Mouse (Mus musculus): Measurements from ENCODE around the gene Creb3l4. TPM values are rescaled to one million over a fixed set of nuclear protein-coding genes. Genes with fewer than 3 reads are reported as not detected.
"Not testable (repeated sequence)": the region's sequence is repeated elsewhere in the genome, so short reads cannot be mapped to it uniquely, and the experiment has no call there.

The Creb3l4 gene
- 0.49 to 1.1 TPM in 2 of 3 replicates, not detected in the other for total RNA-seq (2017)

DNA sequence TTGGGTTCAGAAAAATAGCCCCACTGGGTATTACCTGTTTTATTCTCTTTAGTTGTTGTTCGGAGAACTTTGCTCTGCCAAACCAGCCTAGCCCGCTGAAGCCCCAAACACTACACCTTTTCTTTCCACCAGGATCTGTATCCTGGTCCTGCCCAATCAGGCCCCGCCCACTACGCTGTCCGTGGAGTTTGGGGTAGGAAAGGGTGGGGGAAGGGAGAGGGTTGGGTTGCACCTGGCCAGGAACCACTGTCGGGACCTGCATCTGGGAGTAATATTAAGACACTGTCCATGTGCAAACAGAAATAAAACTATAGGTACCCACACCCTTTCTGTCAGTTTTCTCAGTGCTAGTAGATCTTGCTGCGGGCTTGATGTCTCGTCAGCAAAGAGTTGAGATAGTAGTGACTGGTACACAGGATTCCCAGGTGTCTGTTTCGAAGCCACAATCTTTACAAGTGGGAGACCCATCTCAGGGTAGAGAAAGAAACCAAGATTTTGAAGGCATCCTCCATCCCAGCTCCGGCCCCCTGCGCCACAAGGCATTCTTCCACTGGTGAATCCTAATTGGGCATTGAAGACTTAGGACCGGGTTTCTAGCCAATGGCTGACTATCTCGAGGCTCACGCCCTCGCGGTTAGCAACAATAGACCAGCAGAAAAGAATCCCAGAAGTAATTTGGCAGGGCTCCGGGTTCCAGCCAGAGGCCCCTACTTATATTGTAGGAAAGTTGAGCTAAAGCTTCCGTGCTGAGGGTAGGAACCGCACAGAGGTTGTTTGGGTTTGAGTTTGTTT, at the start of gene Creb3l4:
Gene Creb3l4 (minus strand): TSS at position 529 of the 792 bp plus-strand sequence.
- ATAC-seq (replicated peaks; ENCODE audit: insufficient number of reproducible peaks, low FRiP score, low TSS enrichment, poor library complexity, severe bottlenecking) = no peak

DNA sequence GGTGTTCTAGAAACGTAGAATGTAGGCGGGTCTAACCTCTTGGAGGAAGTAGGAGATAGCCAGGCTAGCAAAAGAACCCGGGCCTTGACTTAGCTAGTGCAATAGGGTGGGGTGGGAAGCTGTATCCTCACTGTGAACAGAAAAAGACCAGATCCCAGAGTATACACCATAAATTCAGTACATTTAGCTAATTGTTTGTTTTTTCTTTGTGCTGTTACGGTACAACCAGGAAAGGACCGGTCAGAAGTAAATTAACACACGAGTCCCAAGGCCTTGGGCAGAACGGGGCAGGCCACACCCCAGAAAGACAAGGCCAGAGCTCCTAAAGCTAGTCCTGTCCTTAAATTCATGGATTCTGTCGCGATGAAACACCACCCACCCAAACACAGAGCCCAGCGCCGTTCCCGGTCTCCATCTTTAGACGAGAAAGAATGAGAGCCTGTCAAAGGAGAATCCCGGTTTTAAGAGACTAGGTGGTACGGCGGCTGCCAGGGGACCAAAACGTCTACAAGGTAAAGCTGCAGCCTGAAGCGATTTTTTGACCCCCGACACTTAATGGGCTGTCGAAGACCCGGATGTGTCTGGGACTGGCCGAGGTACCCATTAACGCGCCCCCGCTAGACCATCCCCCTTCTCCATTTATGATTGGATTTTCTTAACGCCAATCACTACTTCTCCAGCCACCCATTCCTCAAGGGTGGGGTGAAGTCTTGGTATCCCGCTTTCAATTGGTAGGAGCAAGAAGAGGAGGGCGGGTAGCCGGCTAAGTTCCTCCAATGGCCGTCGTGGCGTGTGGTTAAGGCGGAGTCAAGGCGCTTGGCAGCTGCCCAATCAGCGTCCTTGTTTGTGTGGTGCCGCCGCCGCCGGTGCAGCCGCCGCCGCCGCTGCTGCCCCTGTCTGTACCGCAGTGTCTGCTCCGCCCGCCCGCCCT, 49.3 kb upstream of the Creb3l4 start, which contains the start of gene Gatad2b:
Gene Gatad2b (plus strand): TSS at position 834 of the 931 bp plus-strand sequence.
- ATAC-seq (replicated peaks; ENCODE audit: insufficient number of reproducible peaks, low FRiP score, low TSS enrichment, poor library complexity, severe bottlenecking) = peak; percentile 98

DNA sequence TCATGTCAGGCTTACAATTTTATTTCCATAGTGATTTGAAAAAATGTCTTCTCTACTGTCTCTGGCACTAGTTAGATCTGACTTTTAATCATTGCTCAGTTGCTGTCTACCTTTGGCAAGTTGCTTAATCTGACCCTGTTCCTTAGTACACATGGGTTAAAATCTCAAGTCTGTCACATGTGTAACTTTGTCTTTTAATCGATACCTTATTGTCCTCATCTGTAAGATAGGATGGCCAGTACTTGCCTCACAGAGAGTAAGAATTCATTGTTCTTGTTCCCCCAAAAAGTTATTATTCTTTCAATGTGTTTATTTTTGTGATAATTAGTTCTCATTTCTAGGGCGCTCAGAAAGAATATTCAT, 48.7 kb upstream of the Creb3l4 start:
- no peak for ATAC-seq (replicated peaks; ENCODE audit: insufficient number of reproducible peaks, low FRiP score, low TSS enrichment, poor library complexity, severe bottlenecking)

DNA sequence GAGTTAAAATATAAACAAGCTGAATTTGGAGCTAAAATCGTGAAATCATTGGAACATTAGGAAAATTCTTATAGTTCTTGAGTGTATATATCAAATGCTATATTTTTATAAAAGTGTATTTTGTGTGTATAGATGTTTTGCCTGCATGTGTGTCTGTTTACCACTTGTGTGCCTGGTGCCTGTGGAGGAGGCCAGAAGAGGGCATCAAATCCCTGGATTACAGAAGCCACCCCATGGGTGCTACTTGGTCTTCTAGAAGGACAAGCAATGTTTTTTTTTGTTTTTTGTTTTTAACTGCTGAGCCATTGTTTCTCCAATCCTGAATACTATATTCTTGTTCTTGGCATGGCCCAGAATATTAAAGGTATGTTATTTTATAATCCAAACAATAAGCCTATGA, 47.3 kb upstream of the Creb3l4 start:
- no peak for ATAC-seq (replicated peaks; ENCODE audit: insufficient number of reproducible peaks, low FRiP score, low TSS enrichment, poor library complexity, severe bottlenecking)

DNA sequence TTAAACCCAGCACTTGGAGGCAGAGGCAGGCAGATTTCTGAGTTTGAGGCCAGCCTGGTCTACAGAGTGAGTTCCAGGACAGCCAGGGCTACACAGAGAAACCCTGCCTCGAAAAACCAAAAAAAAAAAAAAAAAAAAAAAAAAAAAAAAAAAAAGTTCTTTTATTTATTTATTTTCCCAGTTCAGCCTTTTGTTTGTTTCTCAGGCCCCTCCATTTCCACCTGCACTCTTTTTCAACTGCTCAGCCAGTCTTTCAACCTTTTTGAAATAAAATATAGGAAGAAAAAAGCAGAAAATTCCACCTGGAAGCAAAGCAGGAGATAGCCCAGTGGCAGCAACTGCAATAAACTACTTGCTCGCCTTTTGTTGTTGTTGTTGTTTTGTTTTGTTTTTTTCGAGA, 46.1 kb upstream of the Creb3l4 start:
- not testable (repeated sequence) for ATAC-seq (replicated peaks; ENCODE audit: insufficient number of reproducible peaks, low FRiP score, low TSS enrichment, poor library complexity, severe bottlenecking)

DNA sequence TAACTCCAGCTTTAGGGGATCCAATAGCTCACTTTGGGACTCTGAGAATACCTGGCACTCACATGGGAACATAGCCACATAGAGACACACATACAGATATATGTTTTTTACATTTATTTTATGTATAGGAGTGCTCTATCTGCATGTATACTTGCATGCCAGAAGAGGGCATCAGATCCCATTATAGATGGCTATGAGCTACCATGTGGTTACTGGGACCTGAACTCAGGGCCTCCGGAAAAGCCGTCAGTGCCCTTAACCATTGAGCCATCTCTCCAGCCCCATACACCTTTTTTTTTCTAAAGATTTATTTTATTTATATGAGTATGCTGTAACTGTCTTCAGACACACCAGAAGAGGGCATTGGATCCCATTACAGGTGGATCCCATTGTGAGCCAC, 40.8 kb upstream of the Creb3l4 start:
- no peak for ATAC-seq (replicated peaks; ENCODE audit: insufficient number of reproducible peaks, low FRiP score, low TSS enrichment, poor library complexity, severe bottlenecking)

DNA sequence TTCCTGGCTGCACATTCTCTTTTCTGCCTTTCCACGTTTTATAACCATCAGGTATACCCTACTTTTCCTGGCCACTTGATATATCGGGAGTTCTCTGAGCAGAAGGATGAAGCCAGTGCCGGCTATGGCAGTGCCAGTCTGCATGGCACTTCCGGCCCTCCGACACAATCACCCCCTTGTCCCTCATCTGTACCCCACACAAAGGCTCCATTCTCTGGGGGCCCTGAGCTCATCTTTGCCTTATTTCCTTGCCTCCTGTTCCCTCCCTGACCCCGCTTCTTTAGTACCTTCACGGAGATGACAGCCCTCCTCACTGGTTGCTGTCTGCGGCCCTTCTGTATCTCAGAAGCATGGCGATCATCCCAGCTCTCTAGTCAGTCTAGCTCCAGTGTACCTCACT, 37.4 kb upstream of the Creb3l4 start:
- no peak for ATAC-seq (replicated peaks; ENCODE audit: insufficient number of reproducible peaks, low FRiP score, low TSS enrichment, poor library complexity, severe bottlenecking)

DNA sequence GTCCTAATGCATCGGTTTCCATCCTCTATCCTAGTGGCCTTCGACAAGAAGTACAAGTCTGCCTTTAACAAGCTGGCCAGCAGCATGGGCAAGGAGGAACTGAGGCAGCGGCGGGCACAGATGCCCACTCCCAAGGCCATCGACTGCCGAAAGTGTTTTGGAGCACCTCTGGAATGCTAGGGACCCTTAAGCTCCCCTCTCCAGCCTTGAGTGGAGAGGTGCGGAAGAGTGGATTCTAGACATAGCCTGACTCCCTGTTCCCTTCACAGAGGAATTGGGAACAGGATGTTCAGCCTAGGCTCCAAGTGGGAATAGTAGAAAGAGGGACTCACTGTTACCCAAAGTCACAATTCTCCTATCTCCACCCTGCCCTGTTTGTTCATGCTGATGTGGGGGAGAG, 36.4 kb upstream of the Creb3l4 start:
- ATAC-seq (replicated peaks; ENCODE audit: insufficient number of reproducible peaks, low FRiP score, low TSS enrichment, poor library complexity, severe bottlenecking) = no peak

DNA sequence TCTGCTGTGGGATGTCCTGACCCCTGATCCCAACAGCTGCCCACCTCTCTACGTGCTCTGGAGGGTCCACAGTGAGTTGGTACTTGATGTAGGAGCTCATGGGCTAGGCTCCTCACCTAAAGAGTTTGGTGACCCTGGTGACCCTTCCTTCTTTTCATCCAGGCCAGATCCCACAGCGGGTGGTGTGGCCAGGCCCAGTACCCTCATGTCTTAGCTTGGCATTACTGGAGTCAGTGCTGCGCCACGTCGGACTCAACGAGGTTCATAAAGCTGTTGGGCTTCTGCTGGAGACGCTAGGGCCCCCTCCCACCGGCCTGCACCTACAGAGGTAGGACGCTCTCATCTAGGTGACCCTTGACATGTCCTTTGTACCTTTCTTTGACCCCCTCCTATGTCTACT, 35.9 kb upstream of the Creb3l4 start:
- no peak for ATAC-seq (replicated peaks; ENCODE audit: insufficient number of reproducible peaks, low FRiP score, low TSS enrichment, poor library complexity, severe bottlenecking)

DNA sequence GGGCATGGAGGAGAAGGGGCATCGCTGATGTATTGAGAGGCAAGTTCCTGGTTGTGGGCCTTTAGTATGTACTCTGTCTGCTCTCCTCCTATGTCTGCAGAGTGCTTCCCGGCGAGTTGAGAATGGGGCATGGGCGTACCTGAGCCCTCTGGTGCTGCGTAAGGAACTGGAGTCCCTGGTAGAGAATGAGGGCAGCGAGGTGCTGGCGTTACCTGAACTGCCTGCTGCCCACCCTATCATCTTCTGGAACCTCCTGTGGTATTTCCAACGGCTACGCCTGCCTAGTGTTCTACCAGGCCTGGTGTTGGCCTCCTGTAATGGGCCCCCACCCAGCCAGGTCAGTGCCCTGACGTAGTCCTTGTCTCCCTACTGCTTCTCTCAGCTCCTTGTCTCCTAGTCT, 34.9 kb upstream of the Creb3l4 start:
- no peak for ATAC-seq (replicated peaks; ENCODE audit: insufficient number of reproducible peaks, low FRiP score, low TSS enrichment, poor library complexity, severe bottlenecking)

DNA sequence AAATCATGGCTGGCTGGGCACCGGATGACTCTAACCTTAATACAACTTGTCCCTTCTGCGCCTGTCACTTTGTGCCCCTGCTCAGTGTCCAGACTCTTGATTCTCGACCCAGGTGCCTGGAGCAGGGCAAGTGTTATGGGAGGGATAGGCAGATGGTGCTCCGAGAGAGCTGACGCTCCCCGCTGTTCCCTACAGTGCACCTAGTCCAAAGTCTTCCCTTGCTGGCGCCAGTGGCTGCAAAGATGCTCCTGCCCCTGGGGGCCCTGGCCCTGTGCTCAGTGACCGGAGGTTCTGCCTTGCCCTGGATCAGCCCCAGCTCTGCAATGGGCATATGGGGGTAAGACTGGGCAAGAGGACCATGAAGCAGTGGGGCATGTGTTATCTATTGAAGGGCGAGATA, 34.5 kb upstream of the Creb3l4 start:
- ATAC-seq (replicated peaks; ENCODE audit: insufficient number of reproducible peaks, low FRiP score, low TSS enrichment, poor library complexity, severe bottlenecking) = no peak

DNA sequence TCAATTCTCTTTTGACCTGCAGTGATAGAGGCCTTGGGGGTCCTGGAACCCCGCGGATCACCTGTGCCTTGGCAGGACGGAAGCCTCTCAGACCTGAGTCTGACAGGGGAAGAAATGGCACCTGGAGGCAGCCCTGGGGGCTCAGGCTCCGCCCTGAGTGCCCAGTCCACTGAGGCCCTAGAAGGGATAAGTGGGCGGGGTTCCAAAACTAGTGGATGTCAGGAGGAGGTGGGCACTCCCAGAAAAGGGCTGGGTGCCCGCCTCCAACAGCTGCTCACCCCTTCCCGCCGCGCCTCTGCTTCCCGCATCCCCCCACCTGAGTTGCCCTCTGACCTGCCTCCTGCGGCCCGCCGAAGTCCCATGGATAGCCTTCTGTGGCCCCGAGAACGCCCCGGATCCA, 33.5 kb upstream of the Creb3l4 start:
- no peak for ATAC-seq (replicated peaks; ENCODE audit: insufficient number of reproducible peaks, low FRiP score, low TSS enrichment, poor library complexity, severe bottlenecking)

DNA sequence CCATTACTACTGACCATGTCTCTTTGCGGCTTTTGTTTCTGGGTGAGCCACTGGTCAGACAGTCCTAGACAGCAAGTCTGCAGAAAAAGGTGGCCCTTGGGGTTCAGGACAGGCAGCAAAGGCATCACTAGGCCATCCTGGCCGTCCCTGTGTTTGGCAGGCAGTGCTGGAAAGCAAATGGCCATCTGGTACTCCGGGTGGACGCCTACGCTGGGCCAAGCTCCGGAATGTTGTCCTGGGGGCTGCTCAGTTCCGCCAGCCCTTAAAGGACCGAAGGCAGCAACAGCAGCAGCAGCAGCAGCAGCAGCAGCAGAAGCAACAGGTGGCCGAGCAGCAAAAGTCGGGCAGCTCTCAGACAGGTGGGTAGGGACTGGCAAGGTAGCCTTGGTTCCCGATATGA, 32.0 kb upstream of the Creb3l4 start:
- no peak for ATAC-seq (replicated peaks; ENCODE audit: insufficient number of reproducible peaks, low FRiP score, low TSS enrichment, poor library complexity, severe bottlenecking)

DNA sequence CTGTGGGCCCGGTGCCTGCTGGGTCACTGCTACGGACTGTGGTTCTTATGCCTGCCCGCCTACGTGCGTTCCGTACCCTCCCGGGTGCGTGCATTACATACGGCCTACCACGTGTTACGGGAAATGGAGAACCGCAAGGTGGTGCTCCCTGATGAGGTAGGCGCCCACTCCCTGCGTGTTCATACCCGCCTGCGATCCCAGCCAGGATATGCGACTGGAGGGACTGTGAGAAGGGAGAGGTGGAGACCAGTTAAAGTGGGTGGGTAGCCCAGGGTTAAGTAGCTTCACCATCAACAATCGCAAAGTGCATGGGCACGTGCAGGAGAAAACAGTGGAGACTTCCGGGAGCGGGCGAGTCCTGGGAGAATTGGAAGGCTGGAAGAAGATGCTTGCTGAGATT, 30.5 kb upstream of the Creb3l4 start:
- ATAC-seq (replicated peaks; ENCODE audit: insufficient number of reproducible peaks, low FRiP score, low TSS enrichment, poor library complexity, severe bottlenecking) = no peak

DNA sequence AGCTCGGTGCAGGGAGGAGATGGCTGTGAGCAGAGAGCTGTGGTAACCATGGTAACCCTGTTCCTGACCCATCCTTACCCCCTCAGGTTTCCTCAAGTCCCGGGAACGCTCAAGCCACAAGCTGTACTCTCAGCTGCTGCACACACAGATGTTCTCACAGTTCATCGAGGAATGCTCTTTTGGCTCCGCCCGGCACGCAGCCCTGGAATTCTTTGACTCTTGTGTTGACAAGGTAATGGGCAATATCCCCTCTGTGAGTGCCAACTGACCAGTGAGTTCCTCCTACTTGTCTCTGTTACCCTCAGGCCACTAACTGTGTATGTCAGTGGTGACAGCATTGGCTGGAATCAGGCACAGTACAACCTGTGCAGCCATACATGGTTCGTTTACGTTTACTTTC, 28.9 kb upstream of the Creb3l4 start:
- no peak for ATAC-seq (replicated peaks; ENCODE audit: insufficient number of reproducible peaks, low FRiP score, low TSS enrichment, poor library complexity, severe bottlenecking)

DNA sequence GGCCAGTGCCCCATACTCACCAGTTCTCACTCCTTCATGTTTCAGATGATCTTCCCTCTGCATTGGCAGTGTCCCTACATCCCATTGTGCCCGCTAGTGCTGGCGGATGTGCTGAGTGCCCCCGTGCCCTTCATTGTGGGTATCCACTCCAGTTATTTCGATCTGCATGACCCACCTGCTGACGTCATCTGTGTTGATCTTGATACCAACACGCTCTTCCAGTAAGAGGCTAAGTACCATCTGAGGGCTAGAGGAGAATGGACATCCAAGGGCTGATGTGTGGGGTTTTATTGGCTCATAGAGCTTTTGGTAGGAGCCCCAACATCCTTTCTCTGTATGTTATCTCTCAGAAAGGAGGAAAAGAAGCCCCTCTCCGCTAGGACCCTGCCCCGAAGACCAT, 27.5 kb upstream of the Creb3l4 start:
- ATAC-seq (replicated peaks; ENCODE audit: insufficient number of reproducible peaks, low FRiP score, low TSS enrichment, poor library complexity, severe bottlenecking) = no peak

DNA sequence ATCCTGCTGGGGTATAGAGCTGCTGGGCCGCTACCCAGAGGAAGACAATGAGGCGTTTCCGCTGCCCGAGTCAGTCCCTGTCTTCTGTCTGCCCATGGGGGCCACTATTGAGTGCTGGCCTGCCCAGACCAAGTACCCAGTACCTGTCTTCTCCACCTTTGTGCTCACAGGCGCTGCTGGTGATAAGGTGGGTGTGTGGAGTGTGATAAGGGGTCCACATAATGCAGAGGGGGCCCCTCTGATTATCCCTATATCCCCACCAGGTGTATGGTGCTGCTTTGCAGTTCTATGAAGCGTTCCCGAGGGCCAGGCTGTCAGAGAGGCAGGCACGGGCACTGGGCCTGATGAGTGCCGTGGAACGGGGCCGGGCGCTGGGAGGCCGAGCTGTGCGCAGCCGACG, 25.7 kb upstream of the Creb3l4 start:
- no peak for ATAC-seq (replicated peaks; ENCODE audit: insufficient number of reproducible peaks, low FRiP score, low TSS enrichment, poor library complexity, severe bottlenecking)

DNA sequence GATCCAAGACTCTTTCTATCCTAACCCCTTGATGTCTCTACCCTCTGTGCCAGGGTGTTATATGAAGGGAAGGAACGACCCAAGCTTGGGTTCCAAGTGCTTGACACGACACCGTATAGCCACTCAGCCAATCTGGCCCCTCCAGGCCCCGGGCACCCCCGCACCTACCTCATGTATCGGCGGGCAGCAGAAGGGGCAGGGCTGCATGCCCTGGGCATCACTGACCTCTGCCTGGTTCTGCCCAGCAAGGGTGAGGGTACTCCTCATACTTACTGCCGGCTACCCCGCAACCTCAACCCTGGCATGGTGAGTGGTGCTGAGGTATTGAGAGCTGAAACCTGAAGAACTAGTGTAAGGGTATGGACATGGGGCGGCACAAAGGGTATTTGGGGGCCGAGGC, 24.9 kb upstream of the Creb3l4 start:
- ATAC-seq (replicated peaks; ENCODE audit: insufficient number of reproducible peaks, low FRiP score, low TSS enrichment, poor library complexity, severe bottlenecking) = no peak

DNA sequence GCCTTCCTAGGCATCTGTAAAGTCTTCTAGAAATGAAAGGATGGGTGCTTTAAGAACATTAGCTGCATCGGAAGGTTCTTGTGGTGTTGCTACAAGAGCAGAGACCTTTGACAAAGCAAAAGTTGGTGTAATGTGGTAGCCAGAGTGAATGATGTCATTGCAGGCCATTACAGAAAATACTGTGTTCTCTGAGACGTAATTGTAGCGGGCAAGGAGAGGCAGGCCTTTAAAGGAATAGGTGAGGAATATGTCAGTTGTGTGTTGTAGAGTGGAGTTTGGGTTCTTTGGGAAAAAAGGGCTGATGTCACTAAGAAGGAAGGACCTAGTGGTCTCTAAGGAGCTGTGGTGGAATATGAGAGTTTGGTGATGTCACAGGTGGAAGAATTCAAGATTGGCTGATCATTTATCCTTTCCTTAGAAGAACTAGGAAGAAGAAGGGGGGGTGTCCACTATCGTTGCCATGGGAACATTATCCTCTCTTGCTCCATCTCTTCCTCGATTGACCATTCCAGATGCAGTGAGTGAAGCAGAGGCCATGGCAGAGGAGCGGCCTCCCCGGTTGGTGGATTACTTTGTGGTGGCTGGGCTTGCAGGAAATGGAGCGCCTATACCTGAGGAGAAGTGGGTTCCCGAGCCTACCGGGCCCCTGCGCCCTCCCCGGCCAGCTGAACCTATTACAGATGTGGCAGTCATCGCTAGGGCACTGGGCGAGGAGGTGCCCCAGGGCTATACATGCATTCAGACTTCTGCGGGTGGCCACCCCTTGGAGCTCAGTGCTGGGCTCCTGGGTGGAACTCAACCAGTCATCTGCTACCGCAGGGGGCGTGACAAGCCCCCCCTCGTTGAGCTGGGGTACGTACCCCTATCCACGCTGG, 23.8 kb upstream of the Creb3l4 start:
- no peak for ATAC-seq (replicated peaks; ENCODE audit: insufficient number of reproducible peaks, low FRiP score, low TSS enrichment, poor library complexity, severe bottlenecking)

Data from monocyte, adult 5-6 weeks (primary cell).